Mouse (Mus musculus) bone marrow macrophage, adult 2 months (primary cell): Measurements from ENCODE around the gene Arid1b.

Experiments used
- CTCF ChIP-seq: IDR thresholded peaks from 2 replicates; pipeline ENCODE4 v1.5.1; 2012; ENCODE audit warnings: low read depth, mild to moderate bottlenecking, low read length, moderate library complexity
- POLR2A ChIP-seq: IDR thresholded peaks from 2 replicates; pipeline ENCODE4 v1.6.1; 2012; ENCODE audit warnings: mild to moderate bottlenecking, low read depth, low read length, borderline replicate concordance

DNA sequence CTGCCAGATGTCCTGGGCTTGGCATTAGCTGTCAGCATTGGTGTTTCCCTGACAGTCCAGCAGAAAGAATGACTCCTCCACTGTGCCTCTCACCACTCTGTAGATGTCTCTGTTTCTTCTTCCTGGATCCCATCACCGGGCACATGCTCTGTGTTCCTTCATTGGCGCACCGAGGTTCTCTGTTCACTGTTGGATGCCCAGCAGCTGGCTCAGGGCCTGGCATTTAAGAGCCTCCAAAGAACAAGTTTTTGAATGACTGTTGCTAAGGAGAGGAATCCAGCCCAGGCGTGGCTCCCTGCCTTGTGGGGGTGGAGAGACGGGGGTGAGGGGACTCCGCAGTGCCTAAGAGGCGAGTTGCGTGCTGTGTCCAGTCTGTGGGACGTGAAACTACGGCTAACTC is 290.7 kb downstream of the Arid1b start:
- no peak for TF ChIP-seq POLR2A
- TF ChIP-seq CTCF, result no peak
